Mouse (Mus musculus) urinary bladder, postnatal 14 days (tissue): Measurements from ENCODE around the gene Resp18.

Experiments used
- DNase-seq: peaks from one replicate; pipeline ENCODE4 v3.0.0; 2021; ENCODE audit warnings: low spot score

Gene Resp18

DNA sequence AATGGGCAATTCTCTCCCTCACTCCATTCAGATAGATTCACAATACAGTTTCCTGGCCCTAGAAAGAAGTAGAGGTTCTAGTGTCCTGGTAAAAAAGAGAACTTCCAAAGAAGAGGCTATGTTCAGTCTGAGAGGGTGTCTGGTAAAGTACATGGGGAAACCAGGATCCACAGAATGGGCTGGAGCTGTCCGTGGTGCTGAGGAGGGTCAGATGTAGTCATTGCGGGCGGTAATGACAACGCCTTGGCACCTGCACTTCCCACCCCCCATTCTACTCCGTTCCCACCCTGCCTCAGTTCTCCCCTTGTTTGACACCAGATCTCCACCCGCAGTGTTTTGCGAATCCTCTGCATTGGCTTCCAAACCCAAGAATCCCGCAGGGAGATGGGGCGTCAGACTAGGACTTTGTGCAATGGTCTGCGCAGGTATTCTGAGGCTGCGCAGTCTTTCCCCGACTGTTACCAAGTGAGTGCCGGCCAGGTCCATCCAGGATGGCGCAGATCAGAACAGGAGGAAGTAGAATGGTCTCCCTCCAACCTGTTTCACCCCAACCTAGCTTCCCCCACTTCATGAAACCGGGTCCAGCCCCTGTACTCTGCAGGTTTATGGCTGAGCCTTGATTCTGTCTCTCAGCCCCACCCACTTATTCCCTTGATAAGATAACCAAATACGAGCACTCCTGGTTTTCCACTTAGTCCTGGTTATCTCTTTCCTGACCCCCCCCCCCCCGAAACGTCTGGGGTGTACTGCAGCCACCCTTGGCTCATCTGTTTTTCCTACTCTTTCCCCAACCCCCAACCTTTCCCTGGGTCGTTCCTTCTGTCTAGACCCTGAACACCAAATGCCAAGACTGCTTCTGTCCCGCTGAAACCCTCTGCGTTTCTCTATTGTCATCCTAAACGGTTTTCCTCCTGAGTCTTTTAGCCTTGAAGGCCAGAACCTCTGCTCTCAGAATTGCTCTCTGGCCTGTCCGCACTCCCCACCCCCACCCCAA is 723 bp downstream of the Resp18 start:
- DNase-seq = peak; percentile 57

DNA sequence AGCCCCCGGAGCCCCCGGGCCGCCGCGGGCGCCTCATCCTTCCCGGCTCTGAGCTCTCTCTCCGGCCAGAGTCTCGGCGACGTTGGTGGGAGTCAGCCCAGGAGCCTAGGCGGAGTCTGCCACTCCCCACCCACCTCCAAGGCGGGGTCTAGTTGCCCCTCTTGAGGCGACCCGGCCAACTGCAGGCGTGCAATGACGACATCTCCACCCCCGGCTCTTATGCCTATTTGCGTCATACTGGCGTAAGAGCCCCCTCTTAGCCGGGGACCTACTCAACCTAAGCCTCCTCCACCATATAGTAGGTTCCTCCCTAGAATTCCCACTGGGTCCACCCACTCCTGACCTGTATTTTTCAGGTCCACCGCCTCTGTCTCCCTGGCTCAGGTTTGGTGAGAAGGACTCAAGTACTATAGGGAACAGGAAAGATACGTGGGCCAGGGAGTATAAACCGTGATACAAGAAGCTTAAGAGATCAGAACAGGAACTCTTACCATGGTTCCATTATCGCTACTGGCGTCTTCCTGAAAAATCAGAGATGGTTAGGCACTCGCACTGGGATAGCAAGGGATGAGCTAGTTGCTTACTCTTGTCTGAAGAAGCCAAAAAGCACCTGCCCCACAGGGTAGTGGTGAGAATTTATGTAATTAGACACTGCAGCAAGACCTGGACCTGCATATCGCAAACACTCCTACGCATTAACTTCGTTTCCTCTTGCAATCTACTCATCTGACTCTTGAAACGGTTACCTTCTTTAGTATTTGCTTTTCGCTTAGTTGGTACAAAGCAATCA is 13.9 kb downstream of the Resp18 start, which contains the start of gene Ptprn:
Ptprn (minus strand) TSS at position 412 of the 790 bp plus-strand sequence.
- DNase-seq = no peak

DNA sequence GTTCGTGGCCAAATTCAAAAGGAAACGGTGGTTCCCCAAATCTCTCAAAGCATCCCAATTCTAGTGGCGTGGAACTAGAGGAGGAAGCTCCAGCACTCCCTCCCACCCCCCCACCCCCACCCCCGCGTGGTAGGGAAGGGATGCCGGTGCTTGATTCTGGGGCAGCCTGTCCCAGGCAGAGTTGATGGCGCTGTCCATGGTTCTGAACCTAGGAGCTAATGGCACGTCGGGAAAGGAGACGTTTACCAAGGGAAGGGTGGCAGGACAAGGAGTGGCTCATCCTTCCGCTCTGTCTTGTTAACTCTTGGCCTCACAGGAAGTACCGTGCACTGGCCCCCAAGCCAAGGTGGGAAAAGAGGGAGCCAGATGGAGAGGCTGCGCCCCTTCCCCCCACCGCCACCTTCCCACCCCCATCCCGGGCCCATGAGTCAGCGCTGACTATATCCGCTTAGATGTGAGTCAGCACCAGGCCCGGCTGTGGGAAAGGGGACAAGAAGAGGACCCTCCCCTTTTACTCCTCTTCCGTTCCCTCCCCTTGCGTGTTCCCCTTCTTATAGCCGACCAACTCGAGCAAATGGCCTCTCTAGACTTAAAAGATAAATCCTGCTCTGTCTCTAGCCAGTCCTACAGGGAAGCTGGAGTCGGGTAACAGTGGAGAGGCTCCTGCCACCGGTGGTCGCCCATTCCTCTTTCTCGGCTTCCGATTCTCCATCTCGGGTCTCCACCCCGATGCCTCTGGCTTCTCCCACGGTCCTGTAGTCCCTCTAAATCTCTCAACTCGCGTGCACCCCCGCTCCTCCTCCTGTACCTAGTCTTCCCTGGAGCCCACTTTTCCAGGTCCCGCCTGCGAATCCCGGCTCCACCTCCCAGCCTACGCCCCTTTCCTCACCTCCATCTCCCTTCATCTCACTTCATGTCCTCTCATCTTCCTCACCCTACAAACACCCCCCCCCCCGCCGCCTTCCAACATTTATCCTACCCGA is 15.0 kb downstream of the Resp18 start:
- DNase-seq = peak; percentile 77

DNA sequence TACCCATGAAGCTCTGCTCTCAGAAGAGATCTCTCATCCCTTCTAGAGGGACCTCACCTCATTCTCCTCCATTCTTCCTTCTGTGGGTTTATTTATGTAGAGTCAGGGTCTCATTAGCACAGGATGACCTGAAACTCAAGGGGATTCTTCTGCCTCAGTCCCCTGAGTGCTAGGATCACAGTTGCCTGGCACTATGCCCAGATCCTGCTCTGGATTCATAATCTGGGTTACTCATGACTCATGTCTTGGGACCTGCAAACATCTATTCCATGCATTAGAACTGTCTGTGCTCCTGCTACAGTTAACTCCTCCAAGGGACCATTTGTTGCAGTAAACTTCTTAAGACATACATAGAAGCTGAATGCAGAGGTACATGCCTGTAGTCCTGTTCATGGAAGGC is 16.9 kb downstream of the Resp18 start:
- DNase-seq = no peak

GRCm38 (mm10) chr1:75255516-75256046 is 22.6 kb downstream of the Resp18 start:
- DNase-seq = no peak

GRCm38 (mm10) chr1:75254625-75255013 is 23.6 kb downstream of the Resp18 start:
- no peak for DNase-seq

GRCm38 (mm10) chr1:75253849-75254624 is 24.2 kb downstream of the Resp18 start:
- peak; percentile 80 for DNase-seq

GRCm38 (mm10) chr1:75253029-75253428 is 25.2 kb downstream of the Resp18 start:
- no peak for DNase-seq

GRCm38 (mm10) chr1:75252308-75252707 is 25.9 kb downstream of the Resp18 start:
- no peak for DNase-seq

GRCm38 (mm10) chr1:75251112-75251970 is 26.9 kb downstream of the Resp18 start:
- DNase-seq = peak; percentile 82

- DNase-seq = no peak
These were observed 27.7 kb downstream of the Resp18 start for GRCm38 (mm10) chr1:75250498-75250897.

DNA sequence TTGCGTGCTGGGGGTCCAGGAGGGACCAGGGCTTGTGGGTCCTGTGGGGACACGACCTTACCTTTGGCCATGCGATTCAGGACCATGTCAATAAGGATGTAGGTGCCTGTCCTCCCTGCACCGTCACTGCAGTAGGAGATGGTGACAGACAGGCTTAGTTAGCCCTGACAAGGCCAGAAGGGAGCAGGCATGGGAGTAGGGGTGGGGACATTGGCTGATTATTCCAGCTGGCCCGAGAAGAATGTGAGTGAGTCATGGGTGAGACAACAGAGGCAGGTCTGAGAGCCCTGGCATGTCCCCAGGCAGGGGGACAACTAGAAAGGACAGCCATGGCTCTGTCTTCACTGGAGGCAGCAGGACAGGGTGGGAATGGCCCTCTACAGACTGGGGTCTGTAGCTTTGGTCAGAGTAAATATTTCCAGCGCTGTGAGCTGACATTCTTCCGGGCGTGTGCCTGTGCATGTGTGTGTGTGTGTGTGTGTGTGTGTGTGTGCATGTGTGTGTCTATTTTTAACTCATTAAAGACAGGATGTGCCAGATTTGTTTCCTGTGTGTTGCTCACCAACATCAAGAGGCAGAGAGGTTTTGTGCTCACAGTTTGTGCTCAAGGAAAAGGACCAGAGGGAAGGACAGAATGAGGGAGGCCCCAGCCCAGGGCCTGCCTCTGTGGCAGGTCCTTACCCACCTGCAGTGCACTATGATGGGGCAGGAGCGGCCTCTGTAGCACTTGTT is 30.0 kb downstream of the Resp18 start:
- peak; percentile 71 for DNase-seq

DNA sequence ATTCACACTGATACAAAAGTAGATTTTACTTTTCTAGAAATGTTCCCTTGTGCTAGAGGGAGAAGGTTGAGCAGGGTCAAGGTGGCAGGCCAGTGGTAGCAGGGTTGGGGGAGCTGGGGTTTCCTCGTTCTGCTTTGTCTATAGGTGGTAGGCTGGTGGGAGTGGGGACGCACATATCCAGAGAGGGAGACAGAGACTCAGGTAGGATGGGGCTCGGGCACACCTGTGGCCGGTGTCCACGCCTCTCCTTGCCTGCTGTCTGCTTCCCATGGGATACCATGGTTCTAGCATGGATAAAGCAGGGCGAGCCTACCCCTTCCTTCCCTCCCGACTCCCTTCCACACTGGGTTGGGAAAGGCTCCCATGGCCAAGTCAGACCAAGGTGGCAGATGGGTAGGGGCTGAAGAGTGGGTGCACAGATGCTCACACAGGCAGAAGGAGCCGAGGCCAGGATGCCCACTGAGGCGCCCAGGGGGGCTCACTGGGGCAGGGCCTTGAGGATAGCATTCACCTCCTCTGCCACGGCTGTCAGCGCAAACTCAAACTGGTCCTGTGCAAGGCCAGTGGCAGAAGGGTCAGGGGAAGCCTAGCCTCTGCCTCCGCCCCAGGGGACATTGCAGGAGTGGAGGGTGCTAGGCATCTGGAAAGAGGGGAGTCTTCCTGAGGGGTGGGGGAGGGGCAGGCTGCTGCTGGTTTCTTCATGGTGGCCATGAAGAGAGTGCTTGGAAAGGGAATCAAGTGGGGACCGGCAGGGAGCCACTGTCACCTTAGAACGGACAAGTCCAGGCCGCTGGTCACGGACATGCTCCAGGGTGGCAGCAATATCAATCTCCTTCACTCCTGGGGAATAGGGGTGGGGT is 30.9 kb downstream of the Resp18 start:
- DNase-seq = no peak

DNA sequence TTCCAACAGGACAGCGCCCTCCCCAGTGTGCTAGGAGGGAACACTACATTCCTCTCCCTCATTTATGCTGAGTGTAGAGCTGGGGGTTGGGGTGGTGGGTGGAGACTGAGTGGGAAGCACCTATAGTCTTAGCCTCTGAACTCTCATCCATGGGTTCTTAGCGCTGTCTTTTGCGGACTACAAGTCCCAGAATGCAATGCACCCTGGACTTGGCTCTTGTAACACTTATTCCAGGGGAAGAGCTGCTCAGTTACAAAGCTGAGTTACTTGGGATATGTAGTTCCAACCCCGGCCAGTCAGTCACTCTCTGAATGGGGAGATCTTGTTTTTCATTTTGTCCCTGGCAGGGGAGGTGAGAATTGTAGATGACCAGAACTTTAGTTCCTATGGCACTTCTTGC is 33.4 kb downstream of the Resp18 start:
- no peak for DNase-seq

DNA sequence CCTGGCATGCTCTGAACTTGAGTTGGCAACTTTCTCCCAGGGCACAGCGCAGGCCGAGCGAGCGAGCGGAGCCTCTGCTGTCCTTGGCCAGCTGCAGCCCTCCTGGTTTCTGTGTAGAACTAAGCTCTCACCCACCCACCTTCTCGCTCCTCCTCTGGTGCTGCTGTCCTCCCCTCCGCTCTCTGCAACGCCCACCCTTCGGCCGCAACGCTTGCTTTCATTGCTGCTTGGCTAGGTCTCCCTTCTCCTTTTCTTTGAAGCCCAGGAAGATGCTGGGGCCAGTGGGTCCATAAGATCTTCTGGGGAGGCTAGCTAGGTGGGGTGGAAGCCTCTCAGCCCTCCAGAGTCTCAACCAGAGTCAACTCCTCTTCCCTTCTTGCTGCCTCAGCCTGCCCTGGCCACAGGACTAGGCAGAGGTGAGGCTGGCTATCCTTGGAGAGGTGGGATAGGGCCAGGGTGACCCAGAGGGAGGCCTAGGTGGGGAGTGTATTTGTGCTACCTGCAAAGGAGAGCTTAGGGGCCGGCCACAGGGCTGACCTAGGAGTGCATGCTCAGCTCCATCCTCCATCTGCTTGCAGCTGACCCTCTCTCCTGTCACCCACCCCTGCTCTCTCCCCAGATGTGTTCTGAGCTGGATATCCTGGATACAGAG is 33.9 kb downstream of the Resp18 start:
- no peak for DNase-seq

DNA sequence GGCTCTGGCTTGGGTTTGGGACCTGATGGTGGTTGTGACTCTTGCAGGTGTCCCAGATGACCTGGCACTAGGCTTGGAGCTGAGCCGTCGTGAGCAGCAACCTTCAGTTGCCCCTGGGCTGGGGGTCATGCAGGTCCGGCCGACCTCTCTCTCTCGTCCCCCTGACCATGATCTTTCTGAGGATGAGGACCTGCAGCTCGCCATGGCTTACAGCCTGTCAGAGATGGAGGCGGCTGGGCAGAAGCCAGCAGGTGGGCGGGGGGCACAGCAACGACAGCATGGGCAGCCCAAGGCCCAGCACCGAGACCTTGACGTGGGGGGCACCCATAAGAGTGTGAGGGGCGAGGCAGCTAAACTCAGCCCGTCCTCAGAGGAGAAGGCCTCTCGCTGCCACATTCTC is 34.8 kb downstream of the Resp18 start:
- no peak for DNase-seq

DNA sequence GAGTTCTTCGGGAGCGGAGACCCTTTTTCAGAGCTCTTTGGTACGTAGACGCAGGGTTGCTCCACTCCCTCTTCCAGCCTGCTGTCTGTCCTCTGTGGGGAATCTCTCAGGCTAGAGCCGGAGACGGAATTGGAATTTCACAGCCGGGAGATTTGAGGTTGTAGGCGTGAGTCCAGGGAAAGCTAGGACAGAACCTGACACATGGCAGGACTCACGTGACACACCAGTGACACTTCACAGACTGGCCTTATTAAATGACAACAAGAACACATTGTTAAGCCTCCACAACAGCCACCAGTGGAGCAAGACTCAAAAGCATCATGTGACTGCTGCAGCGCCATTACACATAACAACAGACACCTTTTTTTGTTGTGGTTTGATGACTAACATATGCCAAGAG is 38.6 kb downstream of the Resp18 start:
- DNase-seq = no peak
